In the genomic region with DNA sequence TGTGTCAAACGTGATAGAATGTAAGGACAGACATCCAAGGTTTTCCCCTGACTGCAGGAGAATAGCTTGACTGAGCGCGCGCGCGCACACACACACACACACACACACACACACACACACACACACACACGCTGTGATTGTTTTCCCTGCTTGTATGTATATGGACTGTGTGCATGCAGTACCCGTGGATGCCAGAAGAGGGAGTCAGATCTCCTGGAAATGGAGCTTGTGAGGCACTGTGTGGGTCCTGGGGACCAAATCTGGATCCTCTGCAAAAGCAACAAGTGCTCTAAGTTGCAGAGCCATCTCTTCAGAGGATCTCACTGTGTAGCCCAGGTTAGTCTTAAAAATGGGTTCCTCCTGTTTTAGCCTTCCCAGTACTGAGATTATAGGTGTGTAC, we compare ENCODE assay signal across 13 mouse cellular contexts. TPM values are rescaled to one million over a fixed set of nuclear protein-coding genes. Genes with fewer than 3 reads are reported as not detected.
DNase-seq lines count a peak whose midpoint lies in the region; ATAC-seq and TF ChIP-seq lines count a peak whose summit lies in the region.
"Had no signal": no experiment of that assay in that cellular context is flagged by ENCODE, and none has a peak within 500 bp of the region (broad histone marks: within the 10 kb centered on the region; RNA-seq: fewer than 3 reads in every experiment).

No protein-coding gene starts in this region.

- peak; percentile 20; the same call in 1 of the 2 replicates for TF ChIP-seq CTCF in cerebellum, adult 2 months (IDR thresholded peaks at IDR 0.05; ENCODE audit: borderline replicate concordance, insufficient read depth, low read depth, low read length)
- TF ChIP-seq CTCF in Patski (IDR thresholded peaks at IDR 0.05) = peak; percentile 47

- no peak overlapping the region for H3K4me2 ChIP-seq in liver, embryonic 12.5 days
- H3K4me2 ChIP-seq: heart, embryonic 15.5 days; midbrain, embryonic 12.5 days had no signal

- POLR2A ChIA-PET in Patski (lab: Charles Lee) = interaction anchor here (0.6 to 0.7 kb wide), 2 partner anchors 34 to 303 kb away, joined by 3 read pairs; no protein-coding TSS in a partner anchor

- no peak for ATAC-seq in liver, embryonic 12.5 days
- ATAC-seq in Patski = no peak
- ATAC-seq: intestine, embryonic 16.5 days had no signal

- H3K4me3 ChIP-seq in cerebellum, adult 2 months (replicated peaks; ENCODE audit: insufficient read depth, low read depth, low read length) = no peak overlapping the region
- H3K4me3 ChIP-seq in liver, embryonic 12.5 days = no peak overlapping the region
- H3K4me3 ChIP-seq: heart, embryonic 15.5 days; midbrain, embryonic 12.5 days had no signal

- no peaks in the 10 kb centered on the region for H3K9me3 ChIP-seq in liver, embryonic 12.5 days (replicated peaks)
- H3K9me3 ChIP-seq: heart, embryonic 15.5 days; midbrain, embryonic 12.5 days had no signal

- WGBS in cerebellum, adult 2 months = 82% methylated on average over 8 of the region's 8 CpGs
- WGBS in liver, embryonic 12.5 days (ENCODE audit: insufficient replicate concordance) = 70% methylated on average over 8 of the region's 8 CpGs

- DNase-seq in cerebellum, adult 2 months = no peak
- DNase-seq in cerebellum, adult 9-10 months = no peak
- DNase-seq in liver = peak; percentile 17
- DNase-seq in Patski (ENCODE audit: low read depth, low spot score) = no peak
- peak; percentile 24 for DNase-seq in retina, embryonic 14.5 days (ENCODE audit: low spot score)
- DNase-seq in yolk sac, embryonic 10.5 days (ENCODE audit: low spot score) = no peak
- no peak for DNase-seq in heart, postnatal 4 days
- DNase-seq: embryo, embryonic 11 days; lung, adult 18-20 months had no signal

- no peak overlapping the region for H3K27ac ChIP-seq in cerebellum, adult 2 months (ENCODE audit: insufficient read depth, low read length)
- H3K27ac ChIP-seq in liver, embryonic 12.5 days = no peak overlapping the region
- H3K27ac ChIP-seq: heart, embryonic 15.5 days; midbrain, embryonic 12.5 days had no signal

- no peaks in the 10 kb centered on the region for H3K4me1 ChIP-seq in cerebellum, adult 2 months (ENCODE audit: control insufficient read depth, insufficient read depth, low read length)
- no peaks in the 10 kb centered on the region for H3K4me1 ChIP-seq in liver, embryonic 12.5 days
- H3K4me1 ChIP-seq: heart, embryonic 15.5 days; midbrain, embryonic 12.5 days had no signal

- CTCF ChIA-PET in Patski (lab: Charles Lee) = interaction anchor here (1.0 kb wide), 1 partner anchor 10 kb away, joined by 3 read pairs; no protein-coding TSS in a partner anchor

- no peak for TF ChIP-seq POLR2A in cerebellum, adult 2 months (IDR thresholded peaks at IDR 0.05; ENCODE audit: borderline replicate concordance, insufficient read depth, low read length)

- in situ Hi-C loops in Patski (cut with MboI; ENCODE audit: low pct_unique_long_range_greater_than_20kb) = loop anchor here (5.0 kb wide), 1 partner anchor 82 kb away; no protein-coding TSS in a partner anchor

- H3K9ac ChIP-seq in liver, embryonic 12.5 days = no peak overlapping the region
- H3K9ac ChIP-seq: heart, embryonic 15.5 days; midbrain, embryonic 12.5 days had no signal

- H3K27me3 ChIP-seq in cerebellum, adult 2 months (ENCODE audit: control insufficient read depth, insufficient read depth, low read length) = no peaks in the 10 kb centered on the region
- H3K27me3 ChIP-seq in liver, embryonic 12.5 days (replicated peaks) = peaks cover 11% of the 10 kb centered on the region; the same call in 1 of the 2 replicates
- peaks cover 14% of the 10 kb centered on the region for H3K27me3 ChIP-seq in Patski

- H3K36me3 ChIP-seq in liver, embryonic 12.5 days = no peaks in the 10 kb centered on the region
- H3K36me3 ChIP-seq: heart, embryonic 15.5 days; midbrain, embryonic 12.5 days had no signal

RNA-seq across cellular contexts. Expression of a gene that starts 44.1 kb away (rescaled TPM):
- polyA plus RNA-seq in cerebellum, adult 2 months (2012; rRNA removed) = 62.9 and 64.7 TPM in 2 replicates
- polyA plus RNA-seq in liver, embryonic 12.5 days (2016; fragmentation: Nextera tagmentation; extraction: Ambion mirVana) = 0.81 and 1.3 TPM in 2 replicates
- 5.1 TPM for polyA plus RNA-seq in Patski (2021)
- total RNA-seq in heart, postnatal 4 days (2021) = 1 to 10 TPM; 6.9 TPM

RNA-seq across cellular contexts. Expression of a gene that starts 58.9 kb away (rescaled TPM):
- polyA plus RNA-seq in cerebellum, adult 2 months (2012; rRNA removed) = 19.6 and 20.2 TPM in 2 replicates
- polyA plus RNA-seq in liver, embryonic 12.5 days (2016; fragmentation: Nextera tagmentation; extraction: Ambion mirVana) = 9.6 and 10.6 TPM in 2 replicates
- polyA plus RNA-seq in Patski (2021) = 15.5 TPM
- total RNA-seq in heart, postnatal 4 days (2021) = 10 to 100 TPM; 11.4 to 12.7 TPM

Comparison
In these comparisons a context has a peak if more than half of its experiments do, and no peak if none do; other contexts are left out.
1. DNase-seq: peak in liver (single experiment) and retina, embryonic 14.5 days (single experiment); none in cerebellum, adult 2 months (0 of 2), cerebellum, adult 9-10 months (single experiment), Patski (single experiment), yolk sac, embryonic 10.5 days (single experiment) and heart, postnatal 4 days (single experiment).
2. RNA of a gene that starts 44.1 kb away (polyA plus RNA-seq): 62.9 to 64.7 TPM in cerebellum, adult 2 months; 5.1 TPM in Patski (single experiment) and 0.81 to 1.3 TPM in liver, embryonic 12.5 days; every median in the first group is over 10 times any median in the second.